Mouse (Mus musculus) E14TG2a.4 (cell line): ENCODE results near the gene Gm11027.

ENCODE experiments used
- H3K27me3 ChIP-seq: 2 replicates; pipeline ENCODE4 v1.6.1; 2014; ENCODE audit warnings: low read length, control low read depth; ENCODE audit not compliant: insufficient read depth
- H3K36me3 ChIP-seq: 2 replicates; pipeline ENCODE4 v1.6.1; 2014; ENCODE audit warnings: low read length, control low read depth; ENCODE audit not compliant: insufficient read depth
- H3K4me1 ChIP-seq: replicated peaks from 2 replicates; pipeline ENCODE4 v1.6.1; 2014; ENCODE audit warnings: low read depth, low read length, control low read depth
- H3K4me3 ChIP-seq: replicated peaks from 2 replicates; pipeline ENCODE4 v1.5.1; 2014; ENCODE audit warnings: mild to moderate bottlenecking, low read length
- H3K9me3 ChIP-seq: 2 replicates; pipeline ENCODE4 v1.6.1; 2014; ENCODE audit warnings: low read length, control low read depth
- CTCF ChIP-seq: conservative IDR thresholded peaks from 2 replicates; pipeline ENCODE4 v1.5.1; 2014; ENCODE audit warnings: low read length
- NANOG ChIP-seq: IDR thresholded peaks from 2 replicates; pipeline ENCODE4 v1.6.1; 2014; ENCODE audit warnings: borderline replicate concordance, low read length, mixed read lengths
- POU5F1 ChIP-seq: IDR thresholded peaks from 2 replicates; pipeline ENCODE4 v1.6.1; 2014; ENCODE audit warnings: low read length, borderline replicate concordance

The Gm11027 gene

GRCm38 (mm10) chr12:116270538-116270937 is 4.6 kb upstream of the Gm11027 start:
- Histone ChIP-seq H3K4me3 (no peak overlapping the region), H3K4me1 (no peaks in the 10 kb centered on the region), H3K9me3 (no peaks in the 10 kb centered on the region), H3K27me3 (peaks cover 4% of the 10 kb centered on the region; the same call in 1 of the 2 replicates), H3K36me3 (no peaks in the 10 kb centered on the region)
- TF ChIP-seq POU5F1 (no peak), CTCF (no peak), NANOG (no peak)

- Histone ChIP-seq H3K36me3 (no peaks in the 10 kb centered on the region), H3K27me3 (peaks cover 4% of the 10 kb centered on the region; the same call in 1 of the 2 replicates), H3K4me3 (no peak overlapping the region), H3K9me3 (no peaks in the 10 kb centered on the region), H3K4me1 (no peaks in the 10 kb centered on the region)
- TF ChIP-seq NANOG: no peak
- TF ChIP-seq CTCF: no peak
- no peak for TF ChIP-seq POU5F1
These were observed 4.1 kb upstream of the Gm11027 start for GRCm38 (mm10) chr12:116271071-116271470.

GRCm38 (mm10) chr12:116273733-116274132 is 1.5 kb upstream of the Gm11027 start:
- Histone ChIP-seq H3K27me3 (no peaks in the 10 kb centered on the region), H3K4me3 (no peak overlapping the region), H3K4me1 (no peaks in the 10 kb centered on the region), H3K9me3 (no peaks in the 10 kb centered on the region), H3K36me3 (no peaks in the 10 kb centered on the region)
- no peak for TF ChIP-seq CTCF
- TF ChIP-seq POU5F1: no peak
- no peak for TF ChIP-seq NANOG

GRCm38 (mm10) chr12:116275631-116276030 is 445 bp downstream of the Gm11027 start:
- no peak overlapping the region for H3K4me3 ChIP-seq
- no peaks in the 10 kb centered on the region for H3K36me3 ChIP-seq
- H3K9me3 ChIP-seq: no peaks in the 10 kb centered on the region
- peaks cover 10% of the 10 kb centered on the region; the same call in 1 of the 2 replicates for H3K4me1 ChIP-seq
- H3K27me3 ChIP-seq: no peaks in the 10 kb centered on the region
- TF ChIP-seq NANOG: no peak
- TF ChIP-seq POU5F1: no peak
- TF ChIP-seq CTCF: no peak

GRCm38 (mm10) chr12:116276961-116277360 is 1.8 kb downstream of the Gm11027 start:
- Histone ChIP-seq H3K4me3 (no peak overlapping the region), H3K36me3 (no peaks in the 10 kb centered on the region), H3K27me3 (no peaks in the 10 kb centered on the region), H3K9me3 (no peaks in the 10 kb centered on the region), H3K4me1 (peaks cover 13% of the 10 kb centered on the region)
- TF ChIP-seq CTCF (no peak), POU5F1 (no peak), NANOG (no peak)

- H3K9me3 ChIP-seq: no peaks in the 10 kb centered on the region
- no peaks in the 10 kb centered on the region for H3K36me3 ChIP-seq
- no peaks in the 10 kb centered on the region for H3K27me3 ChIP-seq
- H3K4me3 ChIP-seq: no peak overlapping the region
- TF ChIP-seq NANOG (no peak), CTCF (no peak), POU5F1 (no peak)
- peaks cover 21% of the 10 kb centered on the region for H3K4me1 ChIP-seq
These were observed 3.4 kb downstream of the Gm11027 start for GRCm38 (mm10) chr12:116278541-116278940.

- TF ChIP-seq CTCF (no peak), POU5F1 (no peak), NANOG (no peak)
- Histone ChIP-seq H3K36me3 (no peaks in the 10 kb centered on the region), H3K27me3 (no peaks in the 10 kb centered on the region), H3K4me3 (no peak overlapping the region), H3K9me3 (no peaks in the 10 kb centered on the region), H3K4me1 (peaks cover 21% of the 10 kb centered on the region)
These were observed 4.0 kb downstream of the Gm11027 start for GRCm38 (mm10) chr12:116279181-116279580.

- H3K9me3 ChIP-seq: no peaks in the 10 kb centered on the region
- TF ChIP-seq CTCF (no peak), POU5F1 (no peak), NANOG (no peak)
- H3K4me3 ChIP-seq: peak overlapping the region; percentile 98
- H3K4me1 ChIP-seq: peaks cover 21% of the 10 kb centered on the region
- H3K36me3 ChIP-seq: no peaks in the 10 kb centered on the region
- H3K27me3 ChIP-seq: no peaks in the 10 kb centered on the region
These were observed 5.0 kb downstream of the Gm11027 start for GRCm38 (mm10) chr12:116280149-116280652.
